Mouse (Mus musculus): Measurements from ENCODE around the gene Clic1. TPM values are rescaled to one million over a fixed set of nuclear protein-coding genes. Genes with fewer than 3 reads are reported as not detected.

Clic1 gene
- polyA plus RNA-seq, 1 experiment from 2014 or later = 351 TPM

GRCm38 (mm10) chr17:35022541-35023060 is 27.2 kb upstream of the Clic1 start:
- Histone ChIP-seq H3K9ac (no peak overlapping the region), H3K4me2 (no peak overlapping the region), H3K27me3 (no peaks in the 10 kb centered on the region), H3K4me1 (peaks cover 29% of the 10 kb centered on the region), H3K27ac (no peak overlapping the region), H3K36me3 (no peaks in the 10 kb centered on the region), H3K9me3 (no peaks in the 10 kb centered on the region), H3K4me3 (no peak overlapping the region)
- 91% methylated on average over 8 of the region's 8 CpGs for whole genome bisulfite sequencing
- no peak for ATAC-seq (ENCODE audit: insufficient number of reproducible peaks, low FRiP score, low TSS enrichment, low read depth)

- Histone ChIP-seq H3K27ac (no peak overlapping the region), H3K4me3 (no peak overlapping the region), H3K9ac (no peak overlapping the region)
Measured at GRCm38 (mm10) chr17:35023221-35023620, 26.5 kb upstream of the Clic1 start.

GRCm38 (mm10) chr17:35023756-35024155 is 26.0 kb upstream of the Clic1 start:
- H3K36me3 ChIP-seq = no peaks in the 10 kb centered on the region
- no peak overlapping the region for H3K27ac ChIP-seq
- no peak overlapping the region for H3K4me2 ChIP-seq
- H3K4me1 ChIP-seq = peaks cover 35% of the 10 kb centered on the region
- no peak overlapping the region for H3K9ac ChIP-seq
- WGBS = 66% methylated on average over 4 of the region's 4 CpGs
- H3K27me3 ChIP-seq = no peaks in the 10 kb centered on the region
- no peaks in the 10 kb centered on the region for H3K9me3 ChIP-seq
- no peak for ATAC-seq (ENCODE audit: insufficient number of reproducible peaks, low FRiP score, low TSS enrichment, low read depth)
- no peak overlapping the region for H3K4me3 ChIP-seq

More at GRCm38 (mm10) chr17:35023221-35023620, 26.5 kb upstream of the Clic1 start:
- Histone ChIP-seq H3K4me2 (no peak overlapping the region), H3K9me3 (no peaks in the 10 kb centered on the region), H3K27me3 (no peaks in the 10 kb centered on the region), H3K4me1 (peaks cover 32% of the 10 kb centered on the region), H3K36me3 (no peaks in the 10 kb centered on the region)
- ATAC-seq (ENCODE audit: insufficient number of reproducible peaks, low FRiP score, low TSS enrichment, low read depth) = no peak
- WGBS = 89% methylated on average over 5 of the region's 5 CpGs

DNA sequence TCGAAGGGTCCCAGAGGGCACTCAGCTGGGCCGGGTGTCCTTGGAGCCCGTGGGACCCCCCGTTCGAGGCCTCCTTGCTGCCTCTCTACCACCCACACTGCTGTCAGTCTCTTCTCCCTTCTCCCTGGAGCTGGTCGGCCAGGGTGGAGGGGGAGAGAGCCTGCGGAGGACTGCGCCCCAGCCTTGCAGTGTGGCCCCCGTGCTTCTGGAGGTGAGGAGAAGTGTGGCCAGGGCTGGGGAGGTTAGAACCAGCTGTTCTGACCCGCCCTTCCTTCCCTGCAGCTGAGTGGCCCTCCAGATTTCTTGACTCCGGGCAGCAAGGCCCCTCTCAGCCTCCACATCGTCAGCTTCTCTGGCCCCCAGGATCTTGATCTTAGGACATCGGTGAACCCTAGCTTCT is 25.5 kb upstream of the Clic1 start:
- Histone ChIP-seq H3K9me3 (no peaks in the 10 kb centered on the region), H3K27me3 (no peaks in the 10 kb centered on the region), H3K9ac (no peak overlapping the region), H3K27ac (no peak overlapping the region), H3K4me1 (peaks cover 35% of the 10 kb centered on the region), H3K36me3 (no peaks in the 10 kb centered on the region), H3K4me2 (no peak overlapping the region), H3K4me3 (no peak overlapping the region)
- 72% methylated on average over 12 of the region's 13 CpGs for WGBS
- ATAC-seq (ENCODE audit: insufficient number of reproducible peaks, low FRiP score, low TSS enrichment, low read depth) = no peak

- no peaks in the 10 kb centered on the region for H3K9me3 ChIP-seq
- H3K4me1 ChIP-seq = peaks cover 37% of the 10 kb centered on the region
- ATAC-seq (ENCODE audit: insufficient number of reproducible peaks, low FRiP score, low TSS enrichment, low read depth) = no peak
- no peak overlapping the region for H3K4me3 ChIP-seq
- no peaks in the 10 kb centered on the region for H3K36me3 ChIP-seq
- H3K4me2 ChIP-seq = no peak overlapping the region
- WGBS = 64% methylated on average over 8 of the region's 10 CpGs
- H3K9ac ChIP-seq = no peak overlapping the region
- no peak overlapping the region for H3K27ac ChIP-seq
- H3K27me3 ChIP-seq = no peaks in the 10 kb centered on the region
Measured at GRCm38 (mm10) chr17:35024691-35025488, 24.9 kb upstream of the Clic1 start.

DNA sequence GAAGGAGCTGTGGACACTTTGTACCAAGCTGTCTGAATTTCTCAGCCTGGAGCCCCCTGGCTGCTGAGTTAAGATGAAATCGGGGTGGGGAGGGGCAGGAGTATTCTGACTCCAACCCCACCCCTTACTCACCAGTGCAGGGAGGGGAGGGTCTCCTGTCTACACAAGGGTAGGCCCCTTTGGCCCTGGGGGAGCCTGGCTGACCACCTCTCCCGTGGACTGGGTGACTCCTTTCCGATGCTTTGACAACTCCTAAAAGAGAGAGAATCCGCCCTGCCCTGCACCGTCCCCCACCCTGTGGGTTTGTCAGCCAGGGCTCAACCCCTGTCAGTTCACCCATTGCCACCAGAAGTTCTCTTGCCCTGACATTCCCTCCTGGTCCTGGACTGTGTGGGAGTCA is 23.6 kb upstream of the Clic1 start:
- Histone ChIP-seq H3K4me2 (peak overlapping the region; percentile 7; the same call in 1 of the 2 replicates), H3K9me3 (no peaks in the 10 kb centered on the region), H3K4me3 (no peak overlapping the region), H3K36me3 (no peaks in the 10 kb centered on the region), H3K27me3 (no peaks in the 10 kb centered on the region), H3K9ac (no peak overlapping the region), H3K27ac (peak overlapping the region; percentile 57; the same call in 1 of the 2 replicates), H3K4me1 (peaks cover 37% of the 10 kb centered on the region)
- 74% methylated on average over 5 of the region's 5 CpGs for WGBS
- ATAC-seq (ENCODE audit: insufficient number of reproducible peaks, low FRiP score, low TSS enrichment, low read depth) = no peak

DNA sequence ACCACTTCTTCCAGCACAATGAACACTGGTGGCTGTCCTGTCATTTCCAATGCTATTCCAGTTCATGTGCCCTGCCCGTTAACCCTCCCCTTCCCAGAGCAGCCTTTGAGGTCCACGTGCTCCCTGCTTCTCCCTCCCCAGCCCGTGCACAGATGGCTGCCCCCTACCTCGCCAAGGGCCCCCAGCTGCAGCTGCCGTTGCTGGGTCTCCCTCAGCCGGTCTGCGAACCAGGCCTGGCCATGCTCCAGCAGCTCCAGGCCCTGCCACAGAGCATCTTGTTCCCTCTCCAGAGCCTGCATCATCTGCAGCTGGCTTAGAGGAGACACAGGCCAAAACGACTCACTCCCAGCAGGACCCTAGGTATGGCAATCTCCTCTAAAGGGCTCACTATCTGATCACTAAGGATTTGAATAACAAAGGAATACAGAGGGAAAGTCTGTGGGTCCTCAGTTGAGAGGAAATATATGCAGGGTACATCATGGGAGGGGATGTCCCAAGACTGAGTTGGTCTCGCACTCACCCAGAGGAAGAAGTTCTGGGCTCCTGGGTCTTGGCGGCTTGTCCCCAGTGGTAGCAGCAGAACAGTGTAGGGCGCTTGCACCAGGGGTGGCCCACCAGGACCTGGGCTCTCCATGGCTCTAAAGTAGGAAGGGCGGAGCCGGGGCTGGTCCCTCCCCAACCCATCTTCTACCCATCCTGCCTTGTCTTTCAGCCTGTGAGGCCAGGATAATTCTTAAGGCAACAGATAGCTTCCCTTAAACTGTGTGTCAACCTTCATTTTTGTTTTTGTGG is 22.3 kb upstream of the Clic1 start, which contains the start of gene Sapcd1:
Gene Sapcd1 (minus strand): TSS at position 740 of the 792 bp plus-strand sequence.
- ATAC-seq (ENCODE audit: insufficient number of reproducible peaks, low FRiP score, low TSS enrichment, low read depth) = peak; percentile 67; the same call in 1 of the 2 replicates
- Histone ChIP-seq H3K27ac (peak within 1 kb of the TSS; percentile 69), H3K9me3 (no peaks in the 10 kb centered on the region), H3K4me1 (peaks cover 33% of the 10 kb centered on the region), H3K9ac (no peak within 1 kb of the TSS; the same call in 1 of the 2 replicates), H3K4me2 (peak within 1 kb of the TSS; percentile 31; the same call in 1 of the 2 replicates), H3K36me3 (no peaks in the 10 kb centered on the region), H3K27me3 (no peaks in the 10 kb centered on the region), H3K4me3 (peak within 1 kb of the TSS; percentile 14)
- 31% methylated on average over 13 of the region's 13 CpGs for WGBS

- H3K4me2 ChIP-seq = no peak overlapping the region
- no peak for ATAC-seq (ENCODE audit: insufficient number of reproducible peaks, low FRiP score, low TSS enrichment, low read depth)
- no peak overlapping the region for H3K27ac ChIP-seq
- 84% methylated on average over 2 of the region's 2 CpGs for WGBS
- peaks cover 33% of the 10 kb centered on the region for H3K4me1 ChIP-seq
- H3K36me3 ChIP-seq = no peaks in the 10 kb centered on the region
- H3K9me3 ChIP-seq = no peaks in the 10 kb centered on the region
- no peak overlapping the region for H3K4me3 ChIP-seq
- no peaks in the 10 kb centered on the region for H3K27me3 ChIP-seq
- no peak overlapping the region for H3K9ac ChIP-seq
Measured at GRCm38 (mm10) chr17:35028315-35028714, 21.5 kb upstream of the Clic1 start.

DNA sequence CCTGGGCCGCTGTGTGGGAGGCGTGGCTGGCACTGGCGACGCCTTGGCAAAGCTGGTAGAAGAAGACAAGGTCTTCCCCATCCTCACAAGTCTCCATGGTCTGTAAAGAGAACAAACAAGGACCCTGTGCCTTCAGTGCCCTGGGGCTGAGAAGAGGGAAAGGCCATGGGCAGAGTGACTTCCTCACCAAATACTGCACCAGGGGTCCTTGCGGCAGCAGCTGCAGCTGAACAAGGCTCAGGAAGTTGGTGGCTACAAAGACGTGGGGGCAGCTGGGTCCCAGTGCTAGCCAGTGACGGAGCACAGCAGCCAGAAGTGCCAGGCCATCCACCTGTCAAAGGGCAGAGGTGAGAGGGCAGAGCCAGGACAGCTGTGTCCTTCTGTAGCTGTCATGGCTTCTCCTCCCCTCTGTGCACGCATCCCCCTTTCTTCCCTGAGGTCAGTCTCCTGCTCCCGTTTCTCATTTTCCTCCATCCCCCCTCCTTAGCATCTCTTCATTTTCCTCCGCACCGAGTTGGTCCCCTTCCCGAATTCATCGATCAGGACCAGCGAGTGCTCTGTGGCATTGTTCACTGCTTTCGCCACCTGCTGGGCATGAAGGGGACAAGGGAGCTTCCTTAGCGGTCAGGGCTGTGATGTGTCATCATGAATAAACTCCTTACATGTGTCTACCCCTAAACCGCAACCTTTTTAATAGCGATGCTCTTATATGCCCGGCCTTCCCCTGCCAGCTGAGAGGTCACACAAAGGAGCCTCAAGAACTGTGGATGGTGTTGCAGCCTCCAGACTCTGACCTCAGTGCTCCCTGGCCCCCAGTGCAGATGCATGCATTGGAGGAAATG is 19.9 kb upstream of the Clic1 start:
- no peak for ATAC-seq (ENCODE audit: insufficient number of reproducible peaks, low FRiP score, low TSS enrichment, low read depth)
- H3K27me3 ChIP-seq = no peaks in the 10 kb centered on the region
- H3K4me3 ChIP-seq = no peak overlapping the region
- no peak overlapping the region for H3K4me2 ChIP-seq
- WGBS = 38% methylated on average over 19 of the region's 19 CpGs
- H3K9ac ChIP-seq = no peak overlapping the region
- H3K4me1 ChIP-seq = peaks cover 30% of the 10 kb centered on the region
- H3K36me3 ChIP-seq = no peaks in the 10 kb centered on the region
- H3K27ac ChIP-seq = no peak overlapping the region
- H3K9me3 ChIP-seq = no peaks in the 10 kb centered on the region

GRCm38 (mm10) chr17:35031272-35031671 is 18.5 kb upstream of the Clic1 start:
- no peak overlapping the region for H3K27ac ChIP-seq
- WGBS = 89% methylated on average over 11 of the region's 11 CpGs
- H3K36me3 ChIP-seq = no peaks in the 10 kb centered on the region
- peaks cover 19% of the 10 kb centered on the region for H3K4me1 ChIP-seq
- H3K27me3 ChIP-seq = no peaks in the 10 kb centered on the region
- H3K4me3 ChIP-seq = no peak overlapping the region
- no peak overlapping the region for H3K4me2 ChIP-seq
- H3K9ac ChIP-seq = no peak overlapping the region
- ATAC-seq (ENCODE audit: insufficient number of reproducible peaks, low FRiP score, low TSS enrichment, low read depth) = no peak
- H3K9me3 ChIP-seq = no peaks in the 10 kb centered on the region

DNA sequence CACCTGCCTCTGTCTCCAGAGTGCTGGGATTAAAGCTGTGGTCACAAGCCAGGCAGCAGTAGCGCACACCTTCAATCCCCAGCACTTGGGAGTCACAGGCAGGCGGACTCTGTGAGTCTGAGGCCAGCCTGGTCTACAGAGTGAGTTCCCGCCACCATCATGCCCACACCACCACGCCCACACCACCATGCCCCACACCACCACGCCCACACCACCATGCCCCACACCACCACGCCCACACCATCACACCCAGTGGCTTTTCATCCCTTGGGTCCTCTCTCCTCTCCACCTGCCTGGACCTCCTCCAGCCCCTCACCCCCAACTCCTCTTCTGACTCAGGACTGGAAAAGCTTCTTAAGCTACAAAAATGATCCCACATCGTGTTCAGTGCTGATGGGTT is 17.9 kb upstream of the Clic1 start:
- H3K4me3 ChIP-seq = no peak overlapping the region
- 81% methylated on average over 7 of the region's 7 CpGs for WGBS

More for the DNA sequence above, 17.9 kb upstream of the Clic1 start:
- peaks cover 14% of the 10 kb centered on the region for H3K4me1 ChIP-seq
- no peak overlapping the region for H3K27ac ChIP-seq
- no peaks in the 10 kb centered on the region for H3K36me3 ChIP-seq
- H3K9ac ChIP-seq = no peak overlapping the region
- H3K27me3 ChIP-seq = no peaks in the 10 kb centered on the region
- H3K4me2 ChIP-seq = no peak overlapping the region
- no peak for ATAC-seq (ENCODE audit: insufficient number of reproducible peaks, low FRiP score, low TSS enrichment, low read depth)
- H3K9me3 ChIP-seq = no peaks in the 10 kb centered on the region
